Mouse (Mus musculus): Measurements from ENCODE around the gene Olfr723. TPM values are rescaled to one million over a fixed set of nuclear protein-coding genes. Genes with fewer than 3 reads are reported as not detected.
"Not testable (repeated sequence)": the region's sequence is repeated elsewhere in the genome, so short reads cannot be mapped to it uniquely, and the experiment has no call there.

Gene Olfr723
- polyA plus RNA-seq (2015; fragmentation: Nextera tagmentation; extraction: Ambion mirVana), result not detected in 2 replicates

- ATAC-seq (ENCODE audit: insufficient read depth); H3K4me1 ChIP-seq (replicated peaks): not testable (repeated sequence)
Measured at GRCm38 (mm10) chr14:49931687-49932086, at the start of gene Olfr723. Olfr723 (minus strand) TSS chr14:49931787.

GRCm38 (mm10) chr14:49963174-49963573, 31.6 kb upstream of the Olfr723 start, which contains the start of gene Olfr724:
Olfr724 (minus strand) TSS chr14:49963274.
- H3K4me3 ChIP-seq (replicated peaks); H3K27ac ChIP-seq (replicated peaks); H3K4me2 ChIP-seq; H3K4me1 ChIP-seq (replicated peaks); ATAC-seq (ENCODE audit: insufficient read depth); H3K27me3 ChIP-seq; H3K36me3 ChIP-seq (replicated peaks); H3K9me3 ChIP-seq (replicated peaks); H3K9ac ChIP-seq: not testable (repeated sequence)
- WGBS (ENCODE audit: insufficient replicate concordance), result 38% methylated on average over 1 of the region's 1 CpGs

More at GRCm38 (mm10) chr14:49931687-49932086, at the start of gene Olfr723:
- H3K4me2 ChIP-seq; H3K27ac ChIP-seq (replicated peaks); H3K4me3 ChIP-seq (replicated peaks); H3K9ac ChIP-seq; H3K27me3 ChIP-seq; H3K9me3 ChIP-seq (replicated peaks); H3K36me3 ChIP-seq (replicated peaks): not testable (repeated sequence)

- no peak overlapping the region for H3K27ac ChIP-seq (replicated peaks)
- no peak overlapping the region for H3K9ac ChIP-seq
- H3K4me2 ChIP-seq, result no peak overlapping the region
- H3K27me3 ChIP-seq, result no peaks in the 10 kb centered on the region
- WGBS (ENCODE audit: insufficient replicate concordance), result 13% methylated on average over 2 of the region's 2 CpGs
- H3K36me3 ChIP-seq (replicated peaks), result no peaks in the 10 kb centered on the region
- no peak overlapping the region for H3K4me3 ChIP-seq (replicated peaks)
- no peak for ATAC-seq (ENCODE audit: insufficient read depth)
- no peaks in the 10 kb centered on the region for H3K4me1 ChIP-seq (replicated peaks)
- no peaks in the 10 kb centered on the region; the same call in 1 of the 2 replicates for H3K9me3 ChIP-seq (replicated peaks)
Measured at GRCm38 (mm10) chr14:49955890-49956289, 24.3 kb upstream of the Olfr723 start.

- Histone ChIP-seq H3K27ac (replicated peaks) (no peak within 1 kb of the TSS), H3K4me1 (replicated peaks) (no peaks in the 10 kb centered on the region), H3K27me3 (no peaks in the 10 kb centered on the region), H3K4me2 (no peak within 1 kb of the TSS), H3K4me3 (replicated peaks) (no peak within 1 kb of the TSS), H3K9me3 (replicated peaks) (no peaks in the 10 kb centered on the region), H3K9ac (no peak within 1 kb of the TSS), H3K36me3 (replicated peaks) (no peaks in the 10 kb centered on the region)
- ATAC-seq (ENCODE audit: insufficient read depth), result no peak
Measured at GRCm38 (mm10) chr14:49901899-49902298, 29.7 kb downstream of the Olfr723 start, which contains the start of gene Olfr722. Olfr722 (minus strand) TSS chr14:49901999.

Other genes with a start within 250 kb of the Olfr723 start
- gene Armh4, start 148.4 kb downstream of the Olfr723 start, polyA plus RNA-seq (2015; fragmentation: Nextera tagmentation; extraction: Ambion mirVana), result 0.59 and 0.78 TPM in 2 replicates
- gene Olfr722, start 29.8 kb downstream of the Olfr723 start, polyA plus RNA-seq (2015; fragmentation: Nextera tagmentation; extraction: Ambion mirVana), result not detected in 2 replicates
- gene Olfr724, start 31.5 kb upstream of the Olfr723 start, polyA plus RNA-seq (2015; fragmentation: Nextera tagmentation; extraction: Ambion mirVana), result not detected in 2 replicates
- not detected in 2 replicates for gene Olfr725, start 108.6 kb upstream of the Olfr723 start, polyA plus RNA-seq (2015; fragmentation: Nextera tagmentation; extraction: Ambion mirVana)
- not detected in 2 replicates for gene Olfr726, start 159.2 kb upstream of the Olfr723 start, polyA plus RNA-seq (2015; fragmentation: Nextera tagmentation; extraction: Ambion mirVana)
- gene Olfr727, start 191.4 kb upstream of the Olfr723 start, polyA plus RNA-seq (2015; fragmentation: Nextera tagmentation; extraction: Ambion mirVana), result not detected in 2 replicates
- not detected in 2 replicates for gene Olfr728, start 210.9 kb upstream of the Olfr723 start, polyA plus RNA-seq (2015; fragmentation: Nextera tagmentation; extraction: Ambion mirVana)
- gene Olfr729, start 221.1 kb upstream of the Olfr723 start, polyA plus RNA-seq (2015; fragmentation: Nextera tagmentation; extraction: Ambion mirVana), result not detected in 2 replicates